Mouse (Mus musculus) left cerebral cortex, adult 8-10 months (tissue): ENCODE data around the gene Rnh1. TPM values are rescaled to one million over a fixed set of nuclear protein-coding genes. Genes with fewer than 3 reads are reported as not detected.

ENCODE experiments used
- DNase-seq, 2 experiments: peaks; one replicate each; pipeline ENCODE4 v3.0.0; 2022; ENCODE audit warnings: low spot score in 2 of 2
- microRNA-seq, 2 experiments: library from miRNA; unstranded; fragments of <30 nt; microRNA quantifications; one replicate each; pipeline ENCODE4 v1.2.0; 2022
- total RNA-seq, 4 experiments: library from RNA; stranded (reverse); gene quantifications; 2 replicates each; pipeline ENCODE4 v1.2.4; 2022

The Rnh1 gene
- total RNA-seq, 4 experiments from 2014 or later = 41.0 to 52.8 (median 44.8) TPM

DNA sequence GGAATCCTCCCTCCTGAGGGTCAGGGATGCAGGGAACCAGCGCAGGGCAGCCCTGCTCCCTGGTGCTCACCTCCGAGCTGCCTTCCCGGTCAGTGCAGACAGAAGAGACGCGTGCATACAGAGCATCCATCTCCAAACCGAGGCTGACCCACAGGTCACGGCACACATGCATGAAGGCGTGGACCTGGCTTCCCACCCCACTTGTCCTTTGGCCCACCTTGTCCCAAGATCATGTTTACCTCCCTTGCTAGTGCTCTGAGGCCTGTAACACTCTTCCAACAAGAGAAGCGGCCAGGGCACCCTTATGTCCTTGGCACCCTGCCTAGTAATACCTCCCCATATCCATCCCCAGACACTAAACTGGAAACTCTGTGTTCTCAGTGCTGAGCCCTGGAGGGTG, 56.8 kb downstream of the Rnh1 start:
- DNase-seq = no peak

Small RNA genes within 50 kb of the gene (microRNA-seq; reads per million reads assigned to microRNA genes)
- 126 to 132 reads per million in 2 experiments for gene Mir210

Other genes with a start within 250 kb of the Rnh1 start
- 1 to 10 TPM; 3.9 to 4.7 (median 4.3) TPM for gene Pgghg, start 231.5 kb downstream of the Rnh1 start, total RNA-seq
- gene Ifitm5, start 222.6 kb downstream of the Rnh1 start, total RNA-seq = under 1 TPM in 1 of 4 experiments, not detected in 3; 0.51 TPM
- not detected for gene Gm45717, start 216.9 kb downstream of the Rnh1 start, total RNA-seq
- gene Ifitm2, start 216.9 kb downstream of the Rnh1 start, total RNA-seq = 10 to 100 TPM; 13.5 to 19.6 (median 16.7) TPM
- gene Ifitm1, start 205.6 kb downstream of the Rnh1 start, total RNA-seq = 1 to 10 TPM; 3.6 to 7.4 (median 5.0) TPM
- 10 to 100 TPM; 12.2 to 26.6 (median 17.7) TPM for gene Ifitm3, start 162.1 kb downstream of the Rnh1 start, total RNA-seq
- under 1 TPM in 2 of 4 experiments, not detected in 2; 0.87 to 0.88 TPM for gene Ifitm6, start 154.9 kb downstream of the Rnh1 start, total RNA-seq
- not detected for gene Gm17387, start 143.7 kb downstream of the Rnh1 start, total RNA-seq
- gene B4galnt4, start 111.8 kb downstream of the Rnh1 start, total RNA-seq = 10 to 100 TPM; 64.5 to 81.0 (median 79.2) TPM
- under 1 TPM in 1 of 4 experiments, not detected in 3; 0.57 TPM for gene Pkp3, start 94.6 kb downstream of the Rnh1 start, total RNA-seq
- 1 to 10 TPM; 2.3 to 2.6 (median 2.5) TPM for gene Sigirr, start 72.3 kb downstream of the Rnh1 start, total RNA-seq
- not detected for gene Ano9, start 55.1 kb downstream of the Rnh1 start, total RNA-seq
- gene Ptdss2, start 50.5 kb downstream of the Rnh1 start, total RNA-seq = 10 to 100 TPM; 48.4 to 57.7 (median 52.3) TPM
- 100 to 1,000 TPM; 226 to 267 (median 258) TPM for gene Hras, start 21.1 kb upstream of the Rnh1 start, total RNA-seq
- 1 to 10 TPM; 3.5 to 5.7 (median 5.3) TPM for gene Lrrc56, start 21.3 kb upstream of the Rnh1 start, total RNA-seq
- under 1 TPM in 2 of 4 experiments, not detected in 2; 0.17 to 0.25 TPM for gene Lmntd2, start 41.2 kb upstream of the Rnh1 start, total RNA-seq
- gene Rassf7, start 43.0 kb upstream of the Rnh1 start, total RNA-seq = 1 to 10 TPM in 3 of 4 experiments, under 1 TPM in 1; 0.89 to 2.7 (median 2.4) TPM
- gene Phrf1, start 55.9 kb upstream of the Rnh1 start, total RNA-seq = 10 to 100 TPM; 65.7 to 76.5 (median 68.5) TPM
- 1 to 10 TPM in 3 of 4 experiments, under 1 TPM in 1; 0.65 to 2.8 (median 1.7) TPM for gene Irf7, start 93.6 kb upstream of the Rnh1 start, total RNA-seq
- gene Cdhr5, start 103.9 kb upstream of the Rnh1 start, total RNA-seq = not detected
- not detected for gene Sct, start 106.3 kb upstream of the Rnh1 start, total RNA-seq
- under 1 TPM; 0.44 to 0.84 (median 0.50) TPM for gene Drd4, start 119.1 kb upstream of the Rnh1 start, total RNA-seq
- gene Deaf1, start 154.8 kb upstream of the Rnh1 start, total RNA-seq = 10 to 100 TPM; 57.2 to 76.6 (median 68.2) TPM
- gene Tmem80, start 154.9 kb upstream of the Rnh1 start, total RNA-seq = 10 to 100 TPM; 30.2 to 32.2 (median 30.6) TPM
- gene Eps8l2, start 166.0 kb upstream of the Rnh1 start, total RNA-seq = 1 to 10 TPM; 5.4 to 7.9 (median 6.4) TPM
- gene Taldo1, start 219.3 kb upstream of the Rnh1 start, total RNA-seq = 100 to 1,000 TPM in 3 of 4 experiments, 10 to 100 TPM in 1; 99.3 to 109 (median 106) TPM
- 10 to 100 TPM; 40.6 to 48.1 (median 44.6) TPM for gene Gatd1, start 241.3 kb upstream of the Rnh1 start, total RNA-seq